Mouse (Mus musculus) MEL (cell line): Measurements from ENCODE around the gene Car12. TPM values are rescaled to one million over a fixed set of nuclear protein-coding genes. Genes with fewer than 3 reads are reported as not detected.

Experiments
- DNase-seq: peaks from one replicate; pipeline ENCODE4 v3.0.0; 2011; ENCODE audit warnings: low read depth, low spot score
- H3K27ac ChIP-seq: 2 replicates; pipeline ENCODE4 v1.5.1; 2012; ENCODE audit warnings: low read depth, mild to moderate bottlenecking, control low read depth, low read length, moderate library complexity; ENCODE audit not compliant: control insufficient read depth
- H3K27me3 ChIP-seq, 2 experiments: fragments of 150-350 bp in 1 of 2; sonication (generic) in 1 of 2; 2 replicates each; pipeline ENCODE4 v1.6.1; 2012; ENCODE audit warnings: low read length in 2 of 2, mild to moderate bottlenecking in 2 of 2, improper control_type of control experiment in 1 of 2, moderate library complexity in 1 of 2; ENCODE audit not compliant: insufficient read depth in 2 of 2, control insufficient read depth in 1 of 2
- H3K36me3 ChIP-seq, 2 experiments: 2 replicates each; pipeline ENCODE4 v1.6.1; 2012 to 2014; ENCODE audit warnings: low read length in 2 of 2, improper control_type of control experiment in 1 of 2, inconsistent platforms in 1 of 2, mild to moderate bottlenecking in 1 of 2; ENCODE audit not compliant: insufficient read depth in 2 of 2, control insufficient read depth in 1 of 2
- H3K4me1 ChIP-seq, 2 experiments: fragments of 150-350 bp in 1 of 2; sonication (generic) in 1 of 2; 2 replicates each; pipeline ENCODE4 v1.6.1; 2012; ENCODE audit warnings: low read length in 2 of 2, improper control_type of control experiment in 1 of 2, mild to moderate bottlenecking in 1 of 2; ENCODE audit not compliant: insufficient read depth in 2 of 2, control insufficient read depth in 1 of 2
- H3K4me3 ChIP-seq, 2 experiments: fragments of 150-350 bp in 1 of 2; sonication (generic) in 1 of 2; 2 replicates each; pipeline ENCODE4 v1.5.1; 2012; ENCODE audit warnings: low read depth in 2 of 2, low read length in 2 of 2, mild to moderate bottlenecking in 2 of 2, moderate library complexity in 2 of 2, control low read depth in 1 of 2, improper control_type of control experiment in 1 of 2; ENCODE audit not compliant: control insufficient read depth in 1 of 2, insufficient read depth in 1 of 2
- H3K79me2 ChIP-seq: 2 replicates; pipeline ENCODE4 v1.6.1; 2012; ENCODE audit warnings: mild to moderate bottlenecking, low read length, moderate library complexity; ENCODE audit not compliant: control insufficient read depth, poor library complexity, insufficient read depth
- H3K9ac ChIP-seq: 2 replicates; pipeline ENCODE4 v1.6.1; 2012; ENCODE audit warnings: low read depth, mild to moderate bottlenecking, control low read depth, low read length, moderate library complexity; ENCODE audit not compliant: control insufficient read depth, poor library complexity, severe bottlenecking
- H3K9me3 ChIP-seq: fragments of 150-350 bp; sonication (generic); replicated peaks from 2 replicates; pipeline ENCODE4 v1.6.1; 2012; ENCODE audit warnings: mild to moderate bottlenecking, low read length, improper control_type of control experiment, moderate library complexity; ENCODE audit not compliant: insufficient read depth
- CHD1 ChIP-seq: IDR thresholded peaks from 2 replicates; pipeline ENCODE4 v1.6.1; 2012; ENCODE audit warnings: low read depth, mild to moderate bottlenecking, inconsistent platforms, low read length, improper control_type of control experiment
- E2F4 ChIP-seq: IDR thresholded peaks from 2 replicates; pipeline ENCODE4 v1.6.1; 2011; ENCODE audit warnings: low read depth, low read length, improper control_type of control experiment, borderline replicate concordance
- ELF1 ChIP-seq: IDR thresholded peaks from 2 replicates; pipeline ENCODE4 v1.6.1; 2014; ENCODE audit warnings: low read depth, mild to moderate bottlenecking, inconsistent platforms, low read length, improper control_type of control experiment, moderate library complexity
- GATA1 ChIP-seq: IDR thresholded peaks from 2 replicates; pipeline ENCODE4 v1.6.1; 2011; ENCODE audit warnings: low read depth, low read length, improper control_type of control experiment
- MAFK ChIP-seq: IDR thresholded peaks from 2 replicates; pipeline ENCODE4 v1.6.1; 2011; ENCODE audit warnings: low read depth, mild to moderate bottlenecking, low read length, improper control_type of control experiment, borderline replicate concordance
- MAX ChIP-seq: IDR thresholded peaks from 2 replicates; pipeline ENCODE4 v1.6.1; 2011; ENCODE audit warnings: low read length, improper control_type of control experiment
- MEF2A ChIP-seq: IDR thresholded peaks from 2 replicates; pipeline ENCODE4 v1.6.1; 2014; ENCODE audit warnings: low read depth, mild to moderate bottlenecking, inconsistent platforms, low read length, improper control_type of control experiment; ENCODE audit not compliant: poor library complexity, insufficient replicate concordance, severe bottlenecking; ENCODE audit errors: extremely low read depth
- MXI1 ChIP-seq: IDR thresholded peaks from 2 replicates; pipeline ENCODE4 v1.6.1; 2011; ENCODE audit warnings: mild to moderate bottlenecking, low read depth, low read length, improper control_type of control experiment
- MYC ChIP-seq: IDR thresholded peaks from 2 replicates; pipeline ENCODE4 v1.6.1; 2011; ENCODE audit warnings: low read depth, mild to moderate bottlenecking, low read length, improper control_type of control experiment, moderate library complexity
- NELFE ChIP-seq: IDR thresholded peaks from 2 replicates; pipeline ENCODE4 v1.6.1; 2011; ENCODE audit warnings: low read depth, low read length, improper control_type of control experiment
- NRF1 ChIP-seq: IDR thresholded peaks from 2 replicates; pipeline ENCODE4 v1.6.1; 2014; ENCODE audit warnings: low read depth, mild to moderate bottlenecking, inconsistent platforms, low read length, improper control_type of control experiment, moderate library complexity; ENCODE audit not compliant: poor library complexity, insufficient read depth, severe bottlenecking
- POLR2AphosphoS5 ChIP-seq: IDR thresholded peaks from 2 replicates; pipeline ENCODE4 v1.6.1; 2012; ENCODE audit warnings: low read depth, borderline replicate concordance, mild to moderate bottlenecking, inconsistent platforms, low read length, moderate library complexity, mixed read lengths
- RAD21 ChIP-seq: IDR thresholded peaks from 2 replicates; pipeline ENCODE4 v1.6.1; 2011; ENCODE audit warnings: mild to moderate bottlenecking, low read depth, low read length, improper control_type of control experiment
- TAL1 ChIP-seq: IDR thresholded peaks from 2 replicates; pipeline ENCODE4 v1.6.1; 2012; ENCODE audit warnings: mild to moderate bottlenecking, inconsistent platforms, low read length, moderate library complexity, mixed read lengths
- USF2 ChIP-seq, 2 experiments: IDR thresholded peaks; 2 replicates each; pipeline ENCODE4 v1.6.1; 2011 to 2012; ENCODE audit warnings: improper control_type of control experiment in 2 of 2, low read length in 2 of 2, borderline replicate concordance in 1 of 2, inconsistent platforms in 1 of 2, low read depth in 1 of 2, mild to moderate bottlenecking in 1 of 2; ENCODE audit not compliant: insufficient read depth in 1 of 2
- ZKSCAN1 ChIP-seq: IDR thresholded peaks from 2 replicates; pipeline ENCODE4 v1.6.1; 2012; ENCODE audit warnings: low read depth, mild to moderate bottlenecking, inconsistent platforms, low read length, improper control_type of control experiment, moderate library complexity
- ZMIZ1 ChIP-seq: IDR thresholded peaks from 2 replicates; pipeline ENCODE4 v1.6.1; 2012; ENCODE audit warnings: low read depth, mild to moderate bottlenecking, inconsistent platforms, low read length, improper control_type of control experiment, moderate library complexity
- polyA plus RNA-seq, 2 experiments: library from polyadenylated mRNA; stranded (reverse) in 1 of 2; unstranded in 1 of 2; fragments of >175 nt in 1 of 2; fragments of >200 nt in 1 of 2; gene quantifications; 2 replicates each; pipeline versions ENCODE4 v1.2.1 to v1.2.4; 2012; ENCODE audit warnings: low replicate concordance in 2 of 2, low read depth in 1 of 2; ENCODE audit not compliant: insufficient read length in 2 of 2, insufficient read depth in 1 of 2, missing spikeins in 1 of 2
- total RNA-seq: library from RNA; depleted of rRNA; stranded (reverse); fragments of 300-350 nt; gene quantifications from 2 replicates; pipeline ENCODE4 v1.2.3, GENCODE M21; 2012

Car12 gene
- total and polyA plus RNA-seq, 3 experiments = 0.77 to 1.8 TPM; not detected in 1

- H3K27me3 ChIP-seq = peaks cover 0 to 2% of the 10 kb centered on the region in 2 experiments; a peak in 1 of 4 replicates
- no peaks in the 10 kb centered on the region for H3K36me3 ChIP-seq
- H3K4me1 ChIP-seq = no peaks in the 10 kb centered on the region
Measured at GRCm38 (mm10) chr9:66727333-66727732, 13.8 kb downstream of the Car12 start.

GRCm38 (mm10) chr9:66730556-66730955 is 17.1 kb downstream of the Car12 start:
- H3K27ac ChIP-seq = no peak overlapping the region
- H3K36me3 ChIP-seq = no peaks in the 10 kb centered on the region

More at GRCm38 (mm10) chr9:66727333-66727732, 13.8 kb downstream of the Car12 start:
- H3K9me3 ChIP-seq = no peaks in the 10 kb centered on the region
- DNase-seq = no peak
- H3K9ac ChIP-seq = no peak overlapping the region
- TF ChIP-seq TAL1 (no peak), MAFK (no peak), MYC (no peak), ELF1 (no peak), RAD21 (no peak)
- H3K79me2 ChIP-seq = no peaks in the 10 kb centered on the region
- H3K4me3 ChIP-seq = no peak overlapping the region
- H3K27ac ChIP-seq = no peak overlapping the region

GRCm38 (mm10) chr9:66731284-66731683 is 17.8 kb downstream of the Car12 start:
- no peak overlapping the region for H3K4me3 ChIP-seq
- DNase-seq = no peak
- TF ChIP-seq ZKSCAN1 = no peak
- no peak for TF ChIP-seq USF2 (IDR thresholded peaks at IDR 0.05; ENCODE audit: borderline replicate concordance in 1 of 2, insufficient read depth in 1 of 2, low read depth in 1 of 2, low read length in 2 of 2)
- TF ChIP-seq MEF2A = no peak
- TF ChIP-seq GATA1 = no peak
- no peak for TF ChIP-seq ZMIZ1
- no peak for TF ChIP-seq POLR2AphosphoS5
- no peak for TF ChIP-seq E2F4
- TF ChIP-seq NELFE = no peak
- no peak for TF ChIP-seq NRF1
- TF ChIP-seq CHD1 = no peak
- TF ChIP-seq RAD21 = no peak
- TF ChIP-seq, all 39 proteins: peak for 0
- no peak overlapping the region for H3K9ac ChIP-seq
- H3K36me3 ChIP-seq = no peaks in the 10 kb centered on the region
- peaks cover 0 to 2% of the 10 kb centered on the region in 2 experiments; a peak in 1 of 4 replicates for H3K27me3 ChIP-seq
- H3K27ac ChIP-seq = no peak overlapping the region
- H3K79me2 ChIP-seq = no peaks in the 10 kb centered on the region
- H3K9me3 ChIP-seq = no peaks in the 10 kb centered on the region
- no peaks in the 10 kb centered on the region for H3K4me1 ChIP-seq

More at GRCm38 (mm10) chr9:66730556-66730955, 17.1 kb downstream of the Car12 start:
- Histone ChIP-seq H3K4me3 (no peak overlapping the region), H3K9me3 (no peaks in the 10 kb centered on the region), H3K79me2 (no peaks in the 10 kb centered on the region), H3K4me1 (no peaks in the 10 kb centered on the region), H3K27me3 (peaks cover 0 to 2% of the 10 kb centered on the region in 2 experiments; a peak in 1 of 4 replicates), H3K9ac (no peak overlapping the region)
- no peak for DNase-seq
- TF ChIP-seq MAX (no peak), NELFE (no peak), MXI1 (no peak)
